ENCODE assay signal across 16 mouse cellular contexts in the genomic region with DNA sequence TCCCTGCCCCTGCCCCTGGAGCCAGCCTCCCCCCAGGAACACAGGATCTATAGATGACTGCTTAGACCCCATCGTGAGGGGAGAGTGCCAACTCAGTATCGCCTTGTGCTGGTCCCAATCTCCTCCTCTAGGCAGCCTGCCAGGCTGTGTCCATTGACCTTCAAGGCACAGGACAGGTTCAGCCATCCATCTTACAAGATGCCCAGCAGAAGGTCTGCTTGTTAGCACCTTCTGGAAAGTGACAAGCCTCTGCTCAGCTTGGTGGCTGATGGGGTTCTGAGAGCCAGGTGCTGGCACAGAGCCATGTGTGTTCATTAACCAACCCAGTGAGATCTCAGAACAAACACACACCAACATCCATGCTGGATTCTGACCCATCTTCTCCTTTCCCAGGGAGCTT.
DNase-seq lines count a peak whose midpoint lies in the region; ATAC-seq and TF ChIP-seq lines count a peak whose summit lies in the region.
"Had no signal": no experiment of that assay in that cellular context is flagged by ENCODE, and none has a peak within 500 bp of the region (broad histone marks: within the 10 kb centered on the region; RNA-seq: fewer than 3 reads in every experiment).

No protein-coding gene starts in this region.

- no peak for TF ChIP-seq EP300 in stomach, postnatal 0 days (optimal IDR thresholded peaks at IDR 0.05)

- no peak overlapping the region for H3K9ac ChIP-seq in forebrain, embryonic 14.5 days (ENCODE audit: low read length)
- no peak overlapping the region for H3K9ac ChIP-seq in forebrain, embryonic 16.5 days (replicated peaks; ENCODE audit: low read depth, low read length)
- H3K9ac ChIP-seq in stomach, postnatal 0 days (ENCODE audit: low read length): no peak overlapping the region
- H3K9ac ChIP-seq: embryonic facial prominence, embryonic 13.5 days; limb, embryonic 15.5 days had no signal

- ATAC-seq in forebrain, embryonic 14.5 days: no peak
- no peak for ATAC-seq in forebrain, embryonic 16.5 days
- ATAC-seq in stomach, postnatal 0 days (ENCODE audit: low FRiP score, low TSS enrichment): no peak
- ATAC-seq: activated CD4-positive, CD25-positive, alpha-beta regulatory T cell, adult 4 months; inflammation-experienced regulatory T-cells, adult 6 months; midbrain, embryonic 16.5 days; Patski had no signal

- no peak for TF ChIP-seq CTCF in stomach, postnatal 0 days (IDR thresholded peaks at IDR 0.05; ENCODE audit: low read depth)

- H3K4me1 ChIP-seq in forebrain, embryonic 14.5 days (ENCODE audit: control insufficient read depth, insufficient read depth, low read length): no peaks in the 10 kb centered on the region
- no peaks in the 10 kb centered on the region for H3K4me1 ChIP-seq in forebrain, embryonic 16.5 days (replicated peaks; ENCODE audit: control insufficient read depth, insufficient read depth, low read length)
- no peaks in the 10 kb centered on the region for H3K4me1 ChIP-seq in stomach, postnatal 0 days (replicated peaks; ENCODE audit: control insufficient read depth, insufficient read depth)
- H3K4me1 ChIP-seq: embryonic facial prominence, embryonic 13.5 days; limb, embryonic 15.5 days; megakaryocyte, embryonic 14.5 days had no signal

- no peak overlapping the region for H3K4me2 ChIP-seq in forebrain, embryonic 14.5 days (ENCODE audit: low read length)
- H3K4me2 ChIP-seq in forebrain, embryonic 16.5 days (ENCODE audit: low read length): no peak overlapping the region
- H3K4me2 ChIP-seq in stomach, postnatal 0 days (replicated peaks; ENCODE audit: low read depth): no peak overlapping the region
- H3K4me2 ChIP-seq: embryonic facial prominence, embryonic 13.5 days; limb, embryonic 15.5 days had no signal

- no peaks in the 10 kb centered on the region for H3K9me3 ChIP-seq in forebrain, embryonic 14.5 days (replicated peaks; ENCODE audit: control insufficient read depth, low read length)
- H3K9me3 ChIP-seq in forebrain, embryonic 16.5 days (ENCODE audit: control insufficient read depth, low read length): no peaks in the 10 kb centered on the region
- H3K9me3 ChIP-seq in stomach, postnatal 0 days (ENCODE audit: control insufficient read depth, low read length): no peaks in the 10 kb centered on the region
- H3K9me3 ChIP-seq: embryonic facial prominence, embryonic 13.5 days; limb, embryonic 15.5 days had no signal

- H3K4me3 ChIP-seq in forebrain, embryonic 14.5 days (ENCODE audit: low read depth, low read length): no peak overlapping the region
- no peak overlapping the region for H3K4me3 ChIP-seq in forebrain, embryonic 16.5 days (replicated peaks; ENCODE audit: low read length)
- no peak overlapping the region for H3K4me3 ChIP-seq in stomach, postnatal 0 days (ENCODE audit: low read depth, low read length)
- H3K4me3 ChIP-seq: embryonic facial prominence, embryonic 13.5 days; limb, embryonic 15.5 days; megakaryocyte, embryonic 14.5 days had no signal

- DNase-seq in forebrain, embryonic 14.5 days (ENCODE audit: low spot score): peak; percentile 35
- peak; percentile 11 for DNase-seq in kidney, adult 9 months
- DNase-seq in kidney, adult 11 months: no peak
- peak; percentile 45 for DNase-seq in brain, adult 2 months (ENCODE audit: low read depth, low spot score)
- DNase-seq in cerebellum, postnatal 14 days: peak; percentile 84 to 86
- no peak for DNase-seq in stomach, postnatal 0 days (ENCODE audit: low spot score)
- DNase-seq: gastrocnemius, postnatal 10 days; lung, postnatal 10 days had no signal

- H3K27me3 ChIP-seq in forebrain, embryonic 14.5 days (replicated peaks; ENCODE audit: control insufficient read depth, insufficient read depth, low read length): no peaks in the 10 kb centered on the region
- no peaks in the 10 kb centered on the region for H3K27me3 ChIP-seq in forebrain, embryonic 16.5 days (replicated peaks; ENCODE audit: control insufficient read depth, insufficient read depth, low read length)
- no peaks in the 10 kb centered on the region for H3K27me3 ChIP-seq in stomach, postnatal 0 days (ENCODE audit: control insufficient read depth, insufficient read depth, low read length)
- H3K27me3 ChIP-seq: embryonic facial prominence, embryonic 13.5 days; limb, embryonic 15.5 days; megakaryocyte, embryonic 14.5 days; Patski had no signal

- H3K36me3 ChIP-seq in forebrain, embryonic 14.5 days (ENCODE audit: control insufficient read depth, insufficient read depth, low read length): no peaks in the 10 kb centered on the region
- H3K36me3 ChIP-seq in forebrain, embryonic 16.5 days (ENCODE audit: control insufficient read depth, insufficient read depth): no peaks in the 10 kb centered on the region
- H3K36me3 ChIP-seq in stomach, postnatal 0 days (ENCODE audit: control insufficient read depth, insufficient read depth, low read length): no peaks in the 10 kb centered on the region
- H3K36me3 ChIP-seq: embryonic facial prominence, embryonic 13.5 days; limb, embryonic 15.5 days had no signal

- 56% methylated on average over 2 of the region's 2 CpGs for WGBS in forebrain, embryonic 14.5 days
- WGBS in forebrain, embryonic 16.5 days: 46% methylated on average over 2 of the region's 2 CpGs
- WGBS in stomach, postnatal 0 days: 79% methylated on average over 2 of the region's 2 CpGs

- no peak overlapping the region for H3K27ac ChIP-seq in forebrain, embryonic 14.5 days (ENCODE audit: low read depth, low read length)
- H3K27ac ChIP-seq in forebrain, embryonic 16.5 days (ENCODE audit: low read length): no peak overlapping the region
- no peak overlapping the region for H3K27ac ChIP-seq in stomach, postnatal 0 days (replicated peaks)
- H3K27ac ChIP-seq: embryonic facial prominence, embryonic 13.5 days; limb, embryonic 15.5 days had no signal

Comparison
In these comparisons a context has a peak if more than half of its experiments do, and no peak if none do; other contexts are left out.
1. DNase-seq: peak in forebrain, embryonic 14.5 days (single experiment), kidney, adult 9 months (single experiment), brain, adult 2 months (single experiment) and cerebellum, postnatal 14 days (2 of 2); none in kidney, adult 11 months (single experiment) and stomach, postnatal 0 days (single experiment).